Mouse (Mus musculus) MEL (cell line): ENCODE data around the gene Arpc1b.

ENCODE experiments used
- CHD2 ChIP-seq: IDR thresholded peaks from 2 replicates; pipeline ENCODE4 v1.6.1; 2011; ENCODE audit warnings: low read length, improper control_type of control experiment
- CTCF ChIP-seq, 3 experiments: IDR thresholded peaks in 2 of 3; conservative IDR thresholded peaks in 1 of 3; 2 replicates each; pipeline ENCODE4 v1.5.1; 2011 to 2012; ENCODE audit warnings: low read length in 3 of 3, low read depth in 2 of 3, mild to moderate bottlenecking in 2 of 3, improper control_type of control experiment in 1 of 3, inconsistent platforms in 1 of 3, mixed read lengths in 1 of 3, moderate library complexity in 1 of 3; ENCODE audit not compliant: control insufficient read depth in 1 of 3, insufficient read depth in 1 of 3, poor library complexity in 1 of 3, severe bottlenecking in 1 of 3
- SIN3A ChIP-seq: IDR thresholded peaks from 2 replicates; pipeline ENCODE4 v1.6.1; 2012; ENCODE audit warnings: low read length, improper control_type of control experiment, inconsistent platforms

GRCm38 (mm10) chr5:145139571-145140519, 25.8 kb downstream of the Arpc1b start, which contains the start of the genes Pdap1 and Bud31:
- TF ChIP-seq CTCF (IDR thresholded peaks at IDR 0.05 in 2 of 3, conservative IDR thresholded peaks at IDR 0.05 in 1 of 3; ENCODE audit: control insufficient read depth in 1 of 3, insufficient read depth in 1 of 3, low read depth in 2 of 3, low read length in 3 of 3, poor library complexity in 1 of 3, severe bottlenecking in 1 of 3) (peak in 1 of 3 experiments; percentile 31; a peak in 2 of 6 replicates), SIN3A (peak; percentile 80; the same call in 1 of the 2 replicates), CHD2 (no peak)
